In genomic region chr19:45782315-45783001, GRCm38 (mm10) we compare ENCODE assay signal across 9 mouse cellular contexts. TPM values are rescaled to one million over a fixed set of nuclear protein-coding genes. Genes with fewer than 3 reads are reported as not detected.
A peak's percentile ranks its signal among the peaks of the same experiment; 100 is the strongest.
DNase-seq lines count a peak whose midpoint lies in the region; ATAC-seq and TF ChIP-seq lines count a peak whose summit lies in the region.
"Had no signal": no experiment of that assay in that cellular context is flagged by ENCODE, and none has a peak within 500 bp of the region (broad histone marks: within the 10 kb centered on the region; RNA-seq: fewer than 3 reads in every experiment).

No protein-coding gene starts in this region.

- peaks cover 55% of the 10 kb centered on the region for H3K79me2 ChIP-seq in myocyte (ENCODE audit: control insufficient read depth, insufficient read depth)

- peak overlapping the region; percentile 92 to 94 for H3K27ac ChIP-seq in heart, embryonic 14.5 days (replicated peaks in 1 of 2; ENCODE audit: control insufficient read depth in 1 of 2, insufficient read depth in 1 of 2, low read depth in 2 of 2, low read length in 2 of 2)
- peak overlapping the region; percentile 88 for H3K27ac ChIP-seq in liver, embryonic 11.5 days (ENCODE audit: low read depth, low read length)
- peak overlapping the region; percentile 94 for H3K27ac ChIP-seq in stomach, embryonic 14.5 days (ENCODE audit: low read length)

- peak overlapping the region; percentile 100 for H3K4me3 ChIP-seq in erythroblast, embryonic 14.5 days (replicated peaks)
- peak overlapping the region; percentile 86 to 90 for H3K4me3 ChIP-seq in heart, embryonic 14.5 days (ENCODE audit: control insufficient read depth in 1 of 2, insufficient read depth in 1 of 2, low read depth in 1 of 2, low read length in 2 of 2)
- peak overlapping the region; percentile 97 for H3K4me3 ChIP-seq in liver, embryonic 11.5 days (ENCODE audit: low read depth, low read length)
- H3K4me3 ChIP-seq in myocyte: peak overlapping the region; percentile 85
- H3K4me3 ChIP-seq in stomach, embryonic 14.5 days (ENCODE audit: low read depth, low read length): peak overlapping the region; percentile 76

- peak; percentile 47 for TF ChIP-seq POLR2A in myocyte (IDR thresholded peaks at IDR 0.05; ENCODE audit: insufficient read length, low read depth)

- H3K4me1 ChIP-seq in erythroblast, embryonic 14.5 days (ENCODE audit: control insufficient read depth): peaks cover 56% of the 10 kb centered on the region
- peaks cover 7 to 24% of the 10 kb centered on the region in 2 experiments for H3K4me1 ChIP-seq in heart, embryonic 14.5 days (ENCODE audit: control insufficient read depth in 2 of 2, insufficient read depth in 2 of 2, low read length in 2 of 2)
- peaks cover 23% of the 10 kb centered on the region for H3K4me1 ChIP-seq in liver, embryonic 11.5 days (replicated peaks; ENCODE audit: control insufficient read depth, insufficient read depth, low read length)
- peaks cover 12% of the 10 kb centered on the region for H3K4me1 ChIP-seq in stomach, embryonic 14.5 days (ENCODE audit: control insufficient read depth, insufficient read depth, low read length)

- H3K9ac ChIP-seq in heart, embryonic 14.5 days (ENCODE audit: low read length): peak overlapping the region; percentile 95
- peak overlapping the region; percentile 93 for H3K9ac ChIP-seq in liver, embryonic 11.5 days (ENCODE audit: low read depth, low read length)
- H3K9ac ChIP-seq in stomach, embryonic 14.5 days (replicated peaks; ENCODE audit: low read depth, low read length): peak overlapping the region; percentile 92

- H3K9me3 ChIP-seq in erythroblast, embryonic 14.5 days (ENCODE audit: control insufficient read depth, low read length): no peaks in the 10 kb centered on the region
- H3K9me3 ChIP-seq in heart, embryonic 14.5 days (ENCODE audit: control insufficient read depth, low read length): no peaks in the 10 kb centered on the region
- H3K9me3 ChIP-seq in liver, embryonic 11.5 days (ENCODE audit: control insufficient read depth, low read length): no peaks in the 10 kb centered on the region
- no peaks in the 10 kb centered on the region for H3K9me3 ChIP-seq in stomach, embryonic 14.5 days (ENCODE audit: control insufficient read depth, low read depth, low read length)

- H3ac ChIP-seq in myocyte (ENCODE audit: control insufficient read depth, insufficient read length): peak overlapping the region; percentile 60

- peaks cover 43% of the 10 kb centered on the region for H3K36me3 ChIP-seq in erythroblast, embryonic 14.5 days (ENCODE audit: control insufficient read depth)
- peaks cover 34% of the 10 kb centered on the region for H3K36me3 ChIP-seq in heart, embryonic 14.5 days (ENCODE audit: control insufficient read depth, insufficient read depth, low read length)
- peaks cover 16% of the 10 kb centered on the region for H3K36me3 ChIP-seq in liver, embryonic 11.5 days (ENCODE audit: control insufficient read depth, insufficient read depth, low read length)
- H3K36me3 ChIP-seq in myocyte (ENCODE audit: control insufficient read depth, insufficient read depth): peaks cover 18% of the 10 kb centered on the region
- peaks cover 26% of the 10 kb centered on the region; the same call in 1 of the 2 replicates for H3K36me3 ChIP-seq in stomach, embryonic 14.5 days (ENCODE audit: control insufficient read depth, insufficient read depth, low read length)

- peak; percentile 66 for ATAC-seq in heart, embryonic 14.5 days (ENCODE audit: insufficient number of reproducible peaks, insufficient read depth, low FRiP score, low read depth)
- ATAC-seq in liver, embryonic 11.5 days (replicated peaks; ENCODE audit: low FRiP score): peak; percentile 46
- peak; percentile 47 for ATAC-seq in stomach, embryonic 14.5 days (ENCODE audit: insufficient number of reproducible peaks, insufficient read depth, low FRiP score, low read depth)

- peak overlapping the region; percentile 82 for H3K4me2 ChIP-seq in heart, embryonic 14.5 days (ENCODE audit: low read length)
- H3K4me2 ChIP-seq in liver, embryonic 11.5 days: peak overlapping the region; percentile 85
- peak overlapping the region; percentile 88 for H3K4me2 ChIP-seq in myocyte (ENCODE audit: low read depth)
- peak overlapping the region; percentile 58 for H3K4me2 ChIP-seq in stomach, embryonic 14.5 days (replicated peaks; ENCODE audit: low read depth, low read length)

- DNase-seq in CD4-positive helper T cell, adult 2 months (ENCODE audit: low read depth, low spot score): peak; percentile 76
- DNase-seq in brain, embryonic 18.5 days (ENCODE audit: low read depth, low spot score): peak; percentile 12
- DNase-seq in kidney, postnatal 10 days: peak; percentile 86
- DNase-seq in liver, embryonic 11.5 days (ENCODE audit: low spot score): peak; percentile 77

- H3K27me3 ChIP-seq in erythroblast, embryonic 14.5 days (ENCODE audit: control insufficient read depth): no peaks in the 10 kb centered on the region
- no peaks in the 10 kb centered on the region for H3K27me3 ChIP-seq in heart, embryonic 14.5 days (ENCODE audit: control insufficient read depth, insufficient read depth, low read length)
- no peaks in the 10 kb centered on the region for H3K27me3 ChIP-seq in liver, embryonic 11.5 days (replicated peaks; ENCODE audit: control insufficient read depth, insufficient read depth, low read length)
- H3K27me3 ChIP-seq in myocyte (ENCODE audit: control insufficient read depth, insufficient read depth, insufficient read length): no peaks in the 10 kb centered on the region
- H3K27me3 ChIP-seq in stomach, embryonic 14.5 days (ENCODE audit: control insufficient read depth, insufficient read depth, low read length): no peaks in the 10 kb centered on the region

- WGBS in heart, embryonic 14.5 days: 1% methylated on average over 36 of the region's 36 CpGs
- WGBS in liver, embryonic 11.5 days: under 1% methylated on average over 36 of the region's 36 CpGs
- under 1% methylated on average over 35 of the region's 36 CpGs for WGBS in stomach, embryonic 14.5 days

TF ChIP-seq in myocyte, 11 proteins besides CTCF, POLR2A, EP300 and RAD21:
- peak; percentile 26 for TF ChIP-seq POLR2AphosphoS2 (IDR thresholded peaks at IDR 0.05; ENCODE audit: insufficient read length, low read depth)
- TF ChIP-seq TCF3 (IDR thresholded peaks at IDR 0.05; ENCODE audit: insufficient read length, low read depth): no peak

RNA-seq across cellular contexts. Expression of gene Mgea5, which starts 1.2 kb away (rescaled TPM):
- polyA plus RNA-seq in erythroblast, embryonic 14.5 days (2012): 1.9 and 2.3 TPM in 2 replicates
- 47.0 and 47.1 TPM in 2 replicates for polyA plus RNA-seq in heart, embryonic 14.5 days (2014; fragmentation: Nextera tagmentation; extraction: Ambion mirVana)
- polyA plus RNA-seq in liver, embryonic 11.5 days (2014; fragmentation: Nextera tagmentation; extraction: Ambion mirVana): 38.9 and 39.7 TPM in 2 replicates
- 27.1 TPM for polyA plus RNA-seq in myocyte (2012; fragmentation: generic; extraction: Trizol)
- polyA plus RNA-seq in stomach, embryonic 14.5 days (2014; fragmentation: Nextera tagmentation; extraction: Ambion mirVana): 74.4 and 74.8 TPM in 2 replicates

RNA-seq across cellular contexts. Expression of gene Npm3, which starts 33.1 kb away (rescaled TPM):
- polyA plus RNA-seq in erythroblast, embryonic 14.5 days (2012): 1.3 TPM in 2 replicates
- 9.8 and 10.2 TPM in 2 replicates for polyA plus RNA-seq in heart, embryonic 14.5 days (2014; fragmentation: Nextera tagmentation; extraction: Ambion mirVana)
- 32.7 and 34.5 TPM in 2 replicates for polyA plus RNA-seq in liver, embryonic 11.5 days (2014; fragmentation: Nextera tagmentation; extraction: Ambion mirVana)
- polyA plus RNA-seq in myocyte (2012; fragmentation: generic; extraction: Trizol): 97.2 TPM
- polyA plus RNA-seq in stomach, embryonic 14.5 days (2014; fragmentation: Nextera tagmentation; extraction: Ambion mirVana): 14.8 and 16.0 TPM in 2 replicates

RNA-seq across cellular contexts. Expression of gene Kcnip2, which starts 33.4 kb away (rescaled TPM):
- 0.33 and 0.46 TPM in 2 replicates for polyA plus RNA-seq in erythroblast, embryonic 14.5 days (2012)
- 3.1 and 3.6 TPM in 2 replicates for polyA plus RNA-seq in heart, embryonic 14.5 days (2014; fragmentation: Nextera tagmentation; extraction: Ambion mirVana)
- 1.2 and 1.8 TPM in 2 replicates for polyA plus RNA-seq in liver, embryonic 11.5 days (2014; fragmentation: Nextera tagmentation; extraction: Ambion mirVana)
- 0.04 TPM for polyA plus RNA-seq in myocyte (2012; fragmentation: generic; extraction: Trizol)
- 1.8 TPM in 2 replicates for polyA plus RNA-seq in stomach, embryonic 14.5 days (2014; fragmentation: Nextera tagmentation; extraction: Ambion mirVana)

RNA-seq across cellular contexts. Expression of gene Fgf8, which starts 39.7 kb away (rescaled TPM):
- polyA plus RNA-seq in erythroblast, embryonic 14.5 days (2012): not detected in 2 replicates
- 0.46 TPM in 1 of 2 replicates, not detected in the other for polyA plus RNA-seq in heart, embryonic 14.5 days (2014; fragmentation: Nextera tagmentation; extraction: Ambion mirVana)
- 0.32 and 0.82 TPM in 2 replicates for polyA plus RNA-seq in liver, embryonic 11.5 days (2014; fragmentation: Nextera tagmentation; extraction: Ambion mirVana)
- not detected for polyA plus RNA-seq in myocyte (2012; fragmentation: generic; extraction: Trizol)
- not detected in 2 replicates for polyA plus RNA-seq in stomach, embryonic 14.5 days (2014; fragmentation: Nextera tagmentation; extraction: Ambion mirVana)
- polyA plus RNA-seq: frontal cortex, adult 2 months had no signal

Comparison
In these comparisons a context has a peak if more than half of its experiments do, and no peak if none do; other contexts are left out.
1. Peak in every context shown above with its lines: DNase-seq, ATAC-seq, H3K4me3 ChIP-seq and H3K27ac ChIP-seq.
2. DNase-seq: peak in every context shown above with its lines; median percentile 86 in kidney, postnatal 10 days; 77 in liver, embryonic 11.5 days; 76 in CD4-positive helper T cell, adult 2 months; 12 in brain, embryonic 18.5 days.